Mouse (Mus musculus): ENCODE data around the gene Zmym6. TPM values are rescaled to one million over a fixed set of nuclear protein-coding genes. Genes with fewer than 3 reads are reported as not detected.

The Zmym6 gene
- polyA plus RNA-seq, 1 experiment from 2014 or later: 28.8 TPM

GRCm38 (mm10) chr4:127054522-127055198 lies 22.5 kb upstream of the Zmym6 start:
- Histone ChIP-seq H3K9me3 (ENCODE audit: control insufficient read depth, low read length) (no peaks in the 10 kb centered on the region), H3K27ac (ENCODE audit: low read depth, low read length) (no peak overlapping the region), H3K9ac (ENCODE audit: low read length) (no peak overlapping the region), H3K4me2 (ENCODE audit: low read depth, low read length, severe bottlenecking) (no peak overlapping the region), H3K27me3 (ENCODE audit: control insufficient read depth, insufficient read depth, low read length) (no peaks in the 10 kb centered on the region), H3K36me3 (ENCODE audit: control insufficient read depth, insufficient read depth, low read length) (peaks cover 4% of the 10 kb centered on the region; the same call in 1 of the 2 replicates), H3K4me3 (ENCODE audit: low read depth, low read length) (no peak overlapping the region), H3K4me1 (replicated peaks; ENCODE audit: control insufficient read depth, insufficient read depth, low read length) (no peaks in the 10 kb centered on the region)
- WGBS: 82% methylated on average over 7 of the region's 7 CpGs
- ATAC-seq (replicated peaks; ENCODE audit: low FRiP score) (no peak), DNase-seq (ENCODE audit: low spot score) (no peak)

- ATAC-seq (replicated peaks; ENCODE audit: low FRiP score): peak; percentile 85
- under 1% methylated on average over 35 of the region's 38 CpGs for WGBS
- Histone ChIP-seq H3K9ac (ENCODE audit: low read length) (peak within 1 kb of the TSS; percentile 86), H3K4me1 (replicated peaks; ENCODE audit: control insufficient read depth, insufficient read depth, low read length) (no peaks in the 10 kb centered on the region), H3K4me2 (ENCODE audit: low read depth, low read length, severe bottlenecking) (peak within 1 kb of the TSS; percentile 74), H3K9me3 (ENCODE audit: control insufficient read depth, low read length) (no peaks in the 10 kb centered on the region), H3K4me3 (ENCODE audit: low read depth, low read length) (peak within 1 kb of the TSS; percentile 79), H3K27me3 (ENCODE audit: control insufficient read depth, insufficient read depth, low read length) (no peaks in the 10 kb centered on the region), H3K27ac (ENCODE audit: low read depth, low read length) (no peak within 1 kb of the TSS; the same call in 1 of the 2 replicates), H3K36me3 (ENCODE audit: control insufficient read depth, insufficient read depth, low read length) (no peaks in the 10 kb centered on the region)
- peak; percentile 94 for DNase-seq (ENCODE audit: low spot score)
Measured at GRCm38 (mm10) chr4:127060585-127061290, 16.4 kb upstream of the Zmym6 start, which contains the start of gene Zmym1. Gene Zmym1, minus strand, starts transcription at chr4:127061152.

DNA sequence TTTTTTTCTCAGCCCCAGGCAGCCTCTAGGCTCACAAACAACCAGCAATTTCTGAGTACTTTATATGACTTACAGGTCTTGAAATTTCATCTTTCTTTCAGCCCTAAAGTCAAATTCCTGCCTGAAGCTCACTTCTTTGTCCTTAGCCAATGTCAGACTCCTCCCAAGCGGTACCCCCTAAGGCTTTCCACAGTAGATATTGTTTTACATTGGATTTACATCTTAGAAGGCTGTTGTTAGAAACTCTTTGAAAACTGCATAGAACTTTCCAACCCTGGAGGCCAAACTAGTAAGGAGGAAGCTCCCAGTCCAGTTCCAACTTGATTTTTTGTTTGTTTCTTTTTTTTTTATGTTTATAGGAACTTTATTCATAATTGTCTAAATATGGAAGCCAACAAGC lies 13.1 kb upstream of the Zmym6 start:
- Histone ChIP-seq H3K4me2 (ENCODE audit: low read depth, low read length, severe bottlenecking) (no peak overlapping the region), H3K36me3 (ENCODE audit: control insufficient read depth, insufficient read depth, low read length) (no peaks in the 10 kb centered on the region), H3K4me1 (replicated peaks; ENCODE audit: control insufficient read depth, insufficient read depth, low read length) (no peaks in the 10 kb centered on the region), H3K4me3 (ENCODE audit: low read depth, low read length) (no peak overlapping the region), H3K9ac (ENCODE audit: low read length) (no peak overlapping the region), H3K9me3 (ENCODE audit: control insufficient read depth, low read length) (no peaks in the 10 kb centered on the region), H3K27me3 (ENCODE audit: control insufficient read depth, insufficient read depth, low read length) (no peaks in the 10 kb centered on the region), H3K27ac (ENCODE audit: low read depth, low read length) (no peak overlapping the region)
- ATAC-seq (replicated peaks; ENCODE audit: low FRiP score): no peak
- DNase-seq (ENCODE audit: low spot score): no peak
- WGBS: 47% methylated on average over 1 of the region's 1 CpGs

DNA sequence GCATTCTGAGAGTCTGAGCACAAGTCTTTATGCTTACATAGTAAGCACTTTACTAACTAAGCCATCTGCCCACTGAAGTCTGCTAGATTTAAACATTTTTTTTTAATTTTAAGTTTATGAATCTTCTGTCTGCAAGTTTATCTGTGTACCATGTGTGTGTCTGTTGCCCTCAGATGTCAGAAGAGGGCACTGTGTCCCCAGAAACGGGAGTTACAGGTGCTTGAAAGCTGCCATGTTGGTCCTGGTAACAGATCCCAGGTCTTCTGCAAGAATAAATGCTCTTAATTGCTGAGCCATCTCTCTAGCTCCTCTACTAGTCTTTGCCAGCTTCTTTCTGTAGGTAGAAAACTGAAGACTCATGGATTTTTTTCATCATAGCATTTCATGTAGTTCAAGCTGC lies 2.3 kb upstream of the Zmym6 start:
- DNase-seq (ENCODE audit: low spot score) (no peak), ATAC-seq (replicated peaks; ENCODE audit: low FRiP score) (no peak)
- Histone ChIP-seq H3K4me2 (ENCODE audit: low read depth, low read length, severe bottlenecking) (no peak overlapping the region), H3K4me3 (ENCODE audit: low read depth, low read length) (no peak overlapping the region), H3K27ac (ENCODE audit: low read depth, low read length) (no peak overlapping the region), H3K9me3 (ENCODE audit: control insufficient read depth, low read length) (no peaks in the 10 kb centered on the region), H3K9ac (ENCODE audit: low read length) (no peak overlapping the region), H3K27me3 (ENCODE audit: control insufficient read depth, insufficient read depth, low read length) (no peaks in the 10 kb centered on the region), H3K36me3 (ENCODE audit: control insufficient read depth, insufficient read depth, low read length) (no peaks in the 10 kb centered on the region), H3K4me1 (replicated peaks; ENCODE audit: control insufficient read depth, insufficient read depth, low read length) (no peaks in the 10 kb centered on the region)
- WGBS: 74% methylated on average over 1 of the region's 1 CpGs

- Histone ChIP-seq H3K36me3 (ENCODE audit: control insufficient read depth, insufficient read depth, low read length) (no peaks in the 10 kb centered on the region), H3K4me1 (replicated peaks; ENCODE audit: control insufficient read depth, insufficient read depth, low read length) (no peaks in the 10 kb centered on the region), H3K4me3 (ENCODE audit: low read depth, low read length) (no peak overlapping the region), H3K27ac (ENCODE audit: low read depth, low read length) (no peak overlapping the region), H3K4me2 (ENCODE audit: low read depth, low read length, severe bottlenecking) (no peak overlapping the region), H3K9ac (ENCODE audit: low read length) (no peak overlapping the region), H3K9me3 (ENCODE audit: control insufficient read depth, low read length) (no peaks in the 10 kb centered on the region), H3K27me3 (ENCODE audit: control insufficient read depth, insufficient read depth, low read length) (no peaks in the 10 kb centered on the region)
- DNase-seq (ENCODE audit: low spot score) (no peak), ATAC-seq (replicated peaks; ENCODE audit: low FRiP score) (no peak)
- WGBS: 52% methylated on average over 1 of the region's 1 CpGs
Measured at GRCm38 (mm10) chr4:127080806-127081205, 3.6 kb downstream of the Zmym6 start.

DNA sequence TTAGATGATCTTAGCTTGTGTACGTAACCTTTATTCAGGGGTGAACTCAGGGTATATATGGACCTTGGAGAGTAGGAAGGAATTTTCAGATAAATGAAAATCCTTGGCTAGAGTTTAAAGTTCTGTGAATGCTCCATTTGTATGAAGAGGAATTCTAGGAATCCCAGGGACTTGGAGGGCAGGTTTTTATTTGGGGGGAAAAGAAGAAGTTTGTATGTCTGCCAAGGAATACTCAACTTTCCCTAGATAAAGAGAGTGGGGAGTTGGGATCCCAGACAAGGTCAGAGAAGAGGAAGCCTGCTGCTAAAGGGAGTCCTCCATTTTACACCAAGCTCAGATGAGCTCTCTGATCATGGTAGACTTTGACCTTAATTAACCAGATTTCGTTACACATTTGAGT lies 5.9 kb downstream of the Zmym6 start:
- DNase-seq (ENCODE audit: low spot score): no peak

GRCm38 (mm10) chr4:127085761-127086160 lies 8.6 kb downstream of the Zmym6 start:
- no peak for DNase-seq (ENCODE audit: low spot score)
- WGBS: 86% methylated on average over 1 of the region's 1 CpGs
- no peak for ATAC-seq (replicated peaks; ENCODE audit: low FRiP score)
- Histone ChIP-seq H3K9me3 (ENCODE audit: control insufficient read depth, low read length) (no peaks in the 10 kb centered on the region), H3K4me3 (ENCODE audit: low read depth, low read length) (no peak overlapping the region), H3K27me3 (ENCODE audit: control insufficient read depth, insufficient read depth, low read length) (no peaks in the 10 kb centered on the region), H3K4me1 (replicated peaks; ENCODE audit: control insufficient read depth, insufficient read depth, low read length) (no peaks in the 10 kb centered on the region), H3K36me3 (ENCODE audit: control insufficient read depth, insufficient read depth, low read length) (no peaks in the 10 kb centered on the region), H3K4me2 (ENCODE audit: low read depth, low read length, severe bottlenecking) (no peak overlapping the region), H3K27ac (ENCODE audit: low read depth, low read length) (no peak overlapping the region), H3K9ac (ENCODE audit: low read length) (no peak overlapping the region)

More for the DNA sequence above, 5.9 kb downstream of the Zmym6 start:
- Histone ChIP-seq H3K4me1 (replicated peaks; ENCODE audit: control insufficient read depth, insufficient read depth, low read length) (no peaks in the 10 kb centered on the region), H3K27me3 (ENCODE audit: control insufficient read depth, insufficient read depth, low read length) (no peaks in the 10 kb centered on the region), H3K27ac (ENCODE audit: low read depth, low read length) (no peak overlapping the region), H3K36me3 (ENCODE audit: control insufficient read depth, insufficient read depth, low read length) (no peaks in the 10 kb centered on the region), H3K4me3 (ENCODE audit: low read depth, low read length) (no peak overlapping the region), H3K9me3 (ENCODE audit: control insufficient read depth, low read length) (no peaks in the 10 kb centered on the region), H3K9ac (ENCODE audit: low read length) (no peak overlapping the region), H3K4me2 (ENCODE audit: low read depth, low read length, severe bottlenecking) (no peak overlapping the region)
- 86% methylated on average over 2 of the region's 2 CpGs for WGBS
- no peak for ATAC-seq (replicated peaks; ENCODE audit: low FRiP score)

GRCm38 (mm10) chr4:127091188-127091587 lies 14.0 kb downstream of the Zmym6 start:
- H3K4me1 ChIP-seq (replicated peaks; ENCODE audit: control insufficient read depth, insufficient read depth, low read length): no peaks in the 10 kb centered on the region
- 85% methylated on average over 1 of the region's 1 CpGs for WGBS
- no peak overlapping the region for H3K9ac ChIP-seq (ENCODE audit: low read length)
- no peaks in the 10 kb centered on the region for H3K9me3 ChIP-seq (ENCODE audit: control insufficient read depth, low read length)
- no peak overlapping the region for H3K27ac ChIP-seq (ENCODE audit: low read depth, low read length)
- no peak overlapping the region for H3K4me2 ChIP-seq (ENCODE audit: low read depth, low read length, severe bottlenecking)
- no peaks in the 10 kb centered on the region for H3K36me3 ChIP-seq (ENCODE audit: control insufficient read depth, insufficient read depth, low read length)
- DNase-seq (ENCODE audit: low spot score) (no peak), ATAC-seq (replicated peaks; ENCODE audit: low FRiP score) (no peak)
- H3K4me3 ChIP-seq (ENCODE audit: low read depth, low read length): no peak overlapping the region
- H3K27me3 ChIP-seq (ENCODE audit: control insufficient read depth, insufficient read depth, low read length): no peaks in the 10 kb centered on the region
